Mouse (Mus musculus) liver, postnatal 0 days (tissue): ENCODE data around the gene Smim20.

Source experiments
- CTCF ChIP-seq: sonication (generic); IDR thresholded peaks from 2 replicates; pipeline ENCODE4 v1.5.1; 2016; ENCODE audit warnings: antibody characterized with exemption, low read depth
- EP300 ChIP-seq: IDR thresholded peaks from 2 replicates; pipeline ENCODE4 v1.6.1; 2016; ENCODE audit warnings: antibody characterized with exemption, low read depth, mild to moderate bottlenecking

DNA sequence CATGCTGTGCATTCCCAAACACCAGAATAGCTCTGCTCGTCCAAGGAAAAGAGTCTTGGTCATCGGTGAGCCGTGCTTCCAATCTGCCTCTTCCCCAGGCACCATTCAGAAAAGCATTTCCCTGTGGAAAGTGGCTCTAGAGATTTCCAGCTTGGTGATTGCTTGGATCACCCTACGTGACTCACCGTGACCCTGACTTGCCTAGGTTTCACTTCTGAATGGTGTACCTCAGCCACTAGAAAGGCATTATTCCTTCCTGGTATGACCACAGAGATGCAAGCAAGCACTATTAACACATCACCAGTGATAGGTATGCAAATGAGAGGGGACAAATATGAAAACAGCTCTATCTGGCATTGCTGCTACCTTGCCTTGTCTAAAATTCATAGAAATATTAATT, 24.9 kb upstream of the Smim20 start:
- TF ChIP-seq CTCF (no peak), EP300 (no peak)
